Mouse (Mus musculus): Measurements from ENCODE around the gene Gstp3. TPM values are rescaled to one million over a fixed set of nuclear protein-coding genes. Genes with fewer than 3 reads are reported as not detected.

Gstp3 gene
- total and polyA plus RNA-seq, 3 experiments: 1.4 TPM; not detected in 2

DNA sequence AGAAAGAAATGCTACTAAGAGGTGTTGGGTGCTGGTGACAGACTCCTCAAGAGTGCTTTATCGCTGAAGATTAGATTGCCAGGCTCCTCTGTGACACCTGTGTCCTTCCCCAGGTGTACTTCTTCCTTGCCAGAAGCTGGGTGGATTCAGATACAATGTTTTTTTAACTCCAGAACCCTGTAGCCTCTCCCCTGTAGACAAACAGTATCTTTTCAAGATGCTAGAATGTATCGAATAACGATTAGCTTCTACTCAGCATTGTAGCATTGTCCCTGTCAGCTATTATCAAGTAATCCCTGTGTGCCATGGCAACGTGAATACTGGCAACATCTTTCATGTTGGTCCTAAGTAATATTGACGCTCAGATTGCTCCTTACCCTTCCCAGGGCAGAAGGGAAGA is 25.6 kb downstream of the Gstp3 start:
- peaks cover 4 to 15% of the 10 kb centered on the region in 2 experiments for H3K36me3 ChIP-seq (replicated peaks in 1 of 2; ENCODE audit: control insufficient read depth in 1 of 2, insufficient read depth in 1 of 2, low read length in 1 of 2)
- dilution Hi-C loops (cut with MboI; ENCODE audit: extremely low pct_ligation_motif_present, extremely low pct_unique_long_range_greater_than_20kb, low sequenced_read_pairs) (no loop called here), in situ Hi-C loops (cut with MboI; ENCODE audit: low pct_ligation_motif_present, low pct_unique_long_range_greater_than_20kb, low sequenced_read_pairs) (no loop called here)
- no peak for DNase-seq (ENCODE audit: extremely low read depth)
- H3K9ac ChIP-seq (ENCODE audit: insufficient read depth, low read depth): no peak overlapping the region
- no peaks in the 10 kb centered on the region for H3K27me3 ChIP-seq (replicated peaks)
- TF ChIP-seq RAD21 (IDR thresholded peaks at IDR 0.05; ENCODE audit: low read depth, low read length): no peak
- no peak for TF ChIP-seq KAT2A (IDR thresholded peaks at IDR 0.05; ENCODE audit: insufficient replicate concordance, low read length)
- TF ChIP-seq MYC (IDR thresholded peaks at IDR 0.05; ENCODE audit: low read depth, low read length): no peak
- TF ChIP-seq EP300 (IDR thresholded peaks at IDR 0.05; ENCODE audit: low read length): no peak
- TF ChIP-seq POLR2A (IDR thresholded peaks at IDR 0.05; ENCODE audit: low read depth, low read length): no peak
- TF ChIP-seq NELFE (IDR thresholded peaks at IDR 0.05; ENCODE audit: low read depth, low read length): no peak
- TF ChIP-seq CTCF (conservative IDR thresholded peaks at IDR 0.05 in 1 of 2, IDR thresholded peaks at IDR 0.05 in 1 of 2; ENCODE audit: low read depth in 2 of 2, low read length in 2 of 2): no peak
- no peak for TF ChIP-seq IRF4 (IDR thresholded peaks at IDR 0.05; ENCODE audit: low read depth, low read length)
- H3K79me2 ChIP-seq (replicated peaks; ENCODE audit: control insufficient read depth, extremely low read depth, insufficient read depth, poor library complexity, severe bottlenecking): peaks cover 4% of the 10 kb centered on the region; the same call in 1 of the 2 replicates
- H3K27ac ChIP-seq (ENCODE audit: insufficient read depth, low read depth): no peak overlapping the region
- no peak overlapping the region for H3K4me3 ChIP-seq (replicated peaks in 1 of 3; ENCODE audit: low read depth in 2 of 3, low read length in 2 of 3, poor library complexity in 1 of 3)
- peaks cover 10 to 22% of the 10 kb centered on the region in 2 experiments for H3K4me1 ChIP-seq (ENCODE audit: control insufficient read depth in 1 of 2, insufficient read depth in 2 of 2)
- H3K9me3 ChIP-seq (replicated peaks; ENCODE audit: low read length): peaks cover 2% of the 10 kb centered on the region
- H3K4me2 ChIP-seq (ENCODE audit: insufficient read depth, low read depth, poor library complexity, severe bottlenecking): no peak overlapping the region

- H3K27ac ChIP-seq (ENCODE audit: insufficient read depth, low read depth): no peak overlapping the region
- in situ Hi-C loops (cut with MboI; ENCODE audit: low pct_ligation_motif_present, low pct_unique_long_range_greater_than_20kb, low sequenced_read_pairs) (no loop called here), dilution Hi-C loops (cut with MboI; ENCODE audit: extremely low pct_ligation_motif_present, extremely low pct_unique_long_range_greater_than_20kb, low sequenced_read_pairs) (no loop called here)
- H3K4me1 ChIP-seq (ENCODE audit: control insufficient read depth in 1 of 2, insufficient read depth in 2 of 2): peaks cover 10 to 20% of the 10 kb centered on the region in 2 experiments
- H3K79me2 ChIP-seq (replicated peaks; ENCODE audit: control insufficient read depth, extremely low read depth, insufficient read depth, poor library complexity, severe bottlenecking): peaks cover 4% of the 10 kb centered on the region; the same call in 1 of the 2 replicates
- no peak for TF ChIP-seq CHD1 (IDR thresholded peaks at IDR 0.05; ENCODE audit: low read depth, low read length)
- TF ChIP-seq ZC3H11A (IDR thresholded peaks at IDR 0.05; ENCODE audit: low read depth, low read length): no peak
- no peak for TF ChIP-seq MYC (IDR thresholded peaks at IDR 0.05; ENCODE audit: low read depth, low read length)
- no peak for TF ChIP-seq MEF2A (IDR thresholded peaks at IDR 0.05; ENCODE audit: borderline replicate concordance, low read depth, low read length)
- no peak overlapping the region for H3K9ac ChIP-seq (ENCODE audit: insufficient read depth, low read depth)
- peaks cover 4 to 15% of the 10 kb centered on the region in 2 experiments for H3K36me3 ChIP-seq (replicated peaks in 1 of 2; ENCODE audit: control insufficient read depth in 1 of 2, insufficient read depth in 1 of 2, low read length in 1 of 2)
- peaks cover 4% of the 10 kb centered on the region for H3K9me3 ChIP-seq (replicated peaks; ENCODE audit: low read length)
- peaks cover 1% of the 10 kb centered on the region for H3K27me3 ChIP-seq (replicated peaks)
- no peak overlapping the region for H3K4me3 ChIP-seq (replicated peaks in 1 of 3; ENCODE audit: low read depth in 2 of 3, low read length in 2 of 3, poor library complexity in 1 of 3)
- no peak overlapping the region for H3K4me2 ChIP-seq (ENCODE audit: insufficient read depth, low read depth, poor library complexity, severe bottlenecking)
- DNase-seq (ENCODE audit: extremely low read depth): no peak
Measured at GRCm38 (mm10) chr19:4033298-4033697, 26.1 kb downstream of the Gstp3 start.

GRCm38 (mm10) chr19:4032668-4033067 is 26.7 kb downstream of the Gstp3 start:
- DNase-seq (ENCODE audit: extremely low read depth): no peak
- in situ Hi-C loops (cut with MboI; ENCODE audit: low pct_ligation_motif_present, low pct_unique_long_range_greater_than_20kb, low sequenced_read_pairs) (no loop called here), dilution Hi-C loops (cut with MboI; ENCODE audit: extremely low pct_ligation_motif_present, extremely low pct_unique_long_range_greater_than_20kb, low sequenced_read_pairs) (no loop called here)
- TF ChIP-seq EP300 (IDR thresholded peaks at IDR 0.05; ENCODE audit: low read length): no peak
- TF ChIP-seq ZKSCAN1 (IDR thresholded peaks at IDR 0.05; ENCODE audit: borderline replicate concordance, low read depth, low read length): no peak
- no peak for TF ChIP-seq SMC3 (IDR thresholded peaks at IDR 0.05; ENCODE audit: low read depth, low read length)
- TF ChIP-seq NELFE (IDR thresholded peaks at IDR 0.05; ENCODE audit: low read depth, low read length): no peak
- TF ChIP-seq MAX (IDR thresholded peaks at IDR 0.05; ENCODE audit: low read length): no peak
- TF ChIP-seq ELF1 (IDR thresholded peaks at IDR 0.05; ENCODE audit: low read depth, low read length): no peak
- no peak for TF ChIP-seq USF2 (conservative IDR thresholded peaks at IDR 0.05; ENCODE audit: low read depth, low read length)
- TF ChIP-seq RAD21 (IDR thresholded peaks at IDR 0.05; ENCODE audit: low read depth, low read length): no peak
- TF ChIP-seq ZC3H11A (IDR thresholded peaks at IDR 0.05; ENCODE audit: low read depth, low read length): no peak
- no peak for TF ChIP-seq CHD1 (IDR thresholded peaks at IDR 0.05; ENCODE audit: low read depth, low read length)
- no peak for TF ChIP-seq NRF1 (IDR thresholded peaks at IDR 0.05; ENCODE audit: low read depth, low read length)
- no peak for TF ChIP-seq SIN3A (IDR thresholded peaks at IDR 0.05; ENCODE audit: low read length)
- TF ChIP-seq JUN (IDR thresholded peaks at IDR 0.05; ENCODE audit: insufficient read depth, low read depth, low read length): no peak
- H3K27ac ChIP-seq (ENCODE audit: insufficient read depth, low read depth): no peak overlapping the region
- peaks cover 4 to 15% of the 10 kb centered on the region in 2 experiments for H3K36me3 ChIP-seq (replicated peaks in 1 of 2; ENCODE audit: control insufficient read depth in 1 of 2, insufficient read depth in 1 of 2, low read length in 1 of 2)
- peaks cover 4% of the 10 kb centered on the region; the same call in 1 of the 2 replicates for H3K79me2 ChIP-seq (replicated peaks; ENCODE audit: control insufficient read depth, extremely low read depth, insufficient read depth, poor library complexity, severe bottlenecking)
- H3K4me2 ChIP-seq (ENCODE audit: insufficient read depth, low read depth, poor library complexity, severe bottlenecking): no peak overlapping the region
- H3K9me3 ChIP-seq (replicated peaks; ENCODE audit: low read length): peaks cover 10% of the 10 kb centered on the region
- H3K27me3 ChIP-seq (replicated peaks): peaks cover 1% of the 10 kb centered on the region
- H3K4me3 ChIP-seq (replicated peaks in 1 of 3; ENCODE audit: low read depth in 2 of 3, low read length in 2 of 3, poor library complexity in 1 of 3): no peak overlapping the region
- H3K9ac ChIP-seq (ENCODE audit: insufficient read depth, low read depth): no peak overlapping the region
- H3K4me1 ChIP-seq (ENCODE audit: control insufficient read depth in 1 of 2, insufficient read depth in 2 of 2): peaks cover 10 to 16% of the 10 kb centered on the region in 2 experiments

All from CH12.LX (cell line).